Mouse (Mus musculus) heart, embryonic 10.5 days (tissue): ENCODE measurements around the gene Olfr566. TPM values are rescaled to one million over a fixed set of nuclear protein-coding genes. Genes with fewer than 3 reads are reported as not detected.

Experiments used
- DNase-seq: peaks from one replicate; pipeline ENCODE4 v3.0.0-alpha.2; 2017; ENCODE audit warnings: low spot score
- H3K27ac ChIP-seq: fragments of 300-500 bp; sonication (generic); 2 replicates; pipeline ENCODE4 v1.5.1; 2016; ENCODE audit warnings: mild to moderate bottlenecking
- H3K27me3 ChIP-seq: fragments of 300-500 bp; sonication (generic); 2 replicates; pipeline ENCODE4 v1.6.1; 2016; ENCODE audit warnings: mild to moderate bottlenecking; ENCODE audit not compliant: poor library complexity, insufficient read depth, severe bottlenecking
- H3K36me3 ChIP-seq: fragments of 300-500 bp; sonication (generic); 2 replicates; pipeline ENCODE4 v1.6.1; 2016; ENCODE audit warnings: mild to moderate bottlenecking, moderate library complexity
- H3K4me1 ChIP-seq: fragments of 300-500 bp; sonication (generic); 2 replicates; pipeline ENCODE4 v1.6.1; 2016; ENCODE audit warnings: mild to moderate bottlenecking
- H3K4me3 ChIP-seq: fragments of 300-500 bp; sonication (generic); 2 replicates; pipeline ENCODE4 v1.5.1; 2016; ENCODE audit warnings: mild to moderate bottlenecking, moderate library complexity
- H3K9me3 ChIP-seq: fragments of 300-500 bp; sonication (generic); 2 replicates; pipeline ENCODE4 v1.6.1; 2016; ENCODE audit warnings: mild to moderate bottlenecking, moderate library complexity
- WGBS: fragments of 180-500 bp; shearing (Covaris S2); methylation state at CpG from one replicate; pipeline ENCODE4 v1.1.7; 2016; 5-methylcytosine and 5-hydroxymethylcytosine counted together
- polyA plus RNA-seq: library from polyadenylated mRNA; unstranded; fragments of >200 nt; fragmentation: Nextera tagmentation; extraction: Ambion mirVana; gene quantifications from 2 replicates; pipeline ENCODE4 v1.2.1, GENCODE M21; 2016

The Olfr566 gene
- polyA plus RNA-seq, result not detected in 2 replicates

- no peaks in the 10 kb centered on the region for H3K36me3 ChIP-seq
- WGBS, result 74% methylated on average over 1 of the region's 1 CpGs
- H3K9me3 ChIP-seq, result no peaks in the 10 kb centered on the region
- no peak within 1 kb of the TSS for H3K27ac ChIP-seq
- no peaks in the 10 kb centered on the region for H3K4me1 ChIP-seq
- H3K27me3 ChIP-seq, result no peaks in the 10 kb centered on the region
- DNase-seq, result no peak
- no peak within 1 kb of the TSS for H3K4me3 ChIP-seq
These were observed at the start of gene Olfr566 for GRCm38 (mm10) chr7:102858665-102859064. Gene Olfr566 (minus strand): TSS chr7:102858765.

GRCm38 (mm10) chr7:102890782-102891181 is 32.2 kb upstream of the Olfr566 start, which contains the start of gene Olfr569:
Gene Olfr569 (minus strand): TSS chr7:102890882.
- Histone ChIP-seq H3K27me3 (no peaks in the 10 kb centered on the region), H3K4me3 (no peak within 1 kb of the TSS), H3K36me3 (no peaks in the 10 kb centered on the region), H3K27ac (no peak within 1 kb of the TSS), H3K9me3 (no peaks in the 10 kb centered on the region), H3K4me1 (no peaks in the 10 kb centered on the region)
- no peak for DNase-seq
- 68% methylated on average over 3 of the region's 3 CpGs for WGBS

GRCm38 (mm10) chr7:102876822-102877221 is 18.3 kb upstream of the Olfr566 start, which contains the start of gene Olfr568:
Gene Olfr568 (plus strand): TSS chr7:102877122.
- H3K27me3 ChIP-seq, result no peaks in the 10 kb centered on the region
- DNase-seq, result no peak
- no peaks in the 10 kb centered on the region for H3K36me3 ChIP-seq
- no peaks in the 10 kb centered on the region for H3K9me3 ChIP-seq
- H3K4me1 ChIP-seq, result no peaks in the 10 kb centered on the region
- no peak within 1 kb of the TSS for H3K27ac ChIP-seq
- H3K4me3 ChIP-seq, result no peak within 1 kb of the TSS

GRCm38 (mm10) chr7:102855807-102856206 is 2.8 kb downstream of the Olfr566 start:
- Histone ChIP-seq H3K9me3 (no peaks in the 10 kb centered on the region), H3K4me3 (no peak overlapping the region), H3K4me1 (no peaks in the 10 kb centered on the region), H3K36me3 (no peaks in the 10 kb centered on the region), H3K27me3 (no peaks in the 10 kb centered on the region), H3K27ac (no peak overlapping the region)
- DNase-seq, result no peak

Other genes with a start within 250 kb of the Olfr566 start
- gene Olfr553, start 240.5 kb downstream of the Olfr566 start, polyA plus RNA-seq, result not detected in 2 replicates
- not detected in 2 replicates for gene Olfr554, start 220.3 kb downstream of the Olfr566 start, polyA plus RNA-seq
- not detected in 2 replicates for gene Olfr555, start 199.9 kb downstream of the Olfr566 start, polyA plus RNA-seq
- gene Olfr556, start 193.9 kb downstream of the Olfr566 start, polyA plus RNA-seq, result not detected in 2 replicates
- 14.6 and 16.2 TPM in 2 replicates for gene Trim68, start 171.4 kb downstream of the Olfr566 start, polyA plus RNA-seq
- not detected in 2 replicates for gene Olfr557, start 162.9 kb downstream of the Olfr566 start, polyA plus RNA-seq
- gene Olfr558, start 156.6 kb downstream of the Olfr566 start, polyA plus RNA-seq, result not detected in 2 replicates
- gene Olfr33, start 139.7 kb downstream of the Olfr566 start, polyA plus RNA-seq, result not detected in 2 replicates
- not detected in 2 replicates for gene Olfr559, start 131.3 kb downstream of the Olfr566 start, polyA plus RNA-seq
- gene Olfr560, start 99.4 kb downstream of the Olfr566 start, polyA plus RNA-seq, result not detected in 2 replicates
- gene Olfr78, start 99.3 kb downstream of the Olfr566 start, polyA plus RNA-seq, result not detected in 2 replicates
- not detected in 2 replicates for gene Olfr561, start 87.5 kb downstream of the Olfr566 start, polyA plus RNA-seq
- not detected in 2 replicates for gene Olfr564, start 55.3 kb downstream of the Olfr566 start, polyA plus RNA-seq
- not detected in 2 replicates for gene Olfr568, start 18.4 kb upstream of the Olfr566 start, polyA plus RNA-seq
- gene Olfr569, start 32.1 kb upstream of the Olfr566 start, polyA plus RNA-seq, result not detected in 2 replicates
- not detected in 2 replicates for gene Olfr570, start 35.8 kb upstream of the Olfr566 start, polyA plus RNA-seq
- gene Olfr571, start 58.8 kb upstream of the Olfr566 start, polyA plus RNA-seq, result not detected in 2 replicates
- gene Olfr572, start 65.6 kb upstream of the Olfr566 start, polyA plus RNA-seq, result not detected in 2 replicates
- not detected in 2 replicates for gene Olfr573-ps1, start 83.8 kb upstream of the Olfr566 start, polyA plus RNA-seq
- gene Olfr574, start 89.7 kb upstream of the Olfr566 start, polyA plus RNA-seq, result not detected in 2 replicates
- not detected in 2 replicates for gene Olfr575, start 100.0 kb upstream of the Olfr566 start, polyA plus RNA-seq
- gene Olfr576, start 103.9 kb upstream of the Olfr566 start, polyA plus RNA-seq, result not detected in 2 replicates
- gene Olfr577, start 117.2 kb upstream of the Olfr566 start, polyA plus RNA-seq, result not detected in 2 replicates
- not detected in 2 replicates for gene Olfr578, start 130.6 kb upstream of the Olfr566 start, polyA plus RNA-seq
- not detected in 2 replicates for gene Olfr582, start 179.3 kb upstream of the Olfr566 start, polyA plus RNA-seq
- gene Olfr583, start 192.5 kb upstream of the Olfr566 start, polyA plus RNA-seq, result not detected in 2 replicates
- not detected in 2 replicates for gene Olfr584, start 223.1 kb upstream of the Olfr566 start, polyA plus RNA-seq
- not detected in 2 replicates for gene Olfr585, start 239.0 kb upstream of the Olfr566 start, polyA plus RNA-seq